Mouse (Mus musculus) thymus, postnatal 36 days (tissue): ENCODE results near the gene Hectd4.
A peak's percentile ranks its signal among the peaks of the same experiment; 100 is the strongest.

Experiments used
- DNase-seq, 2 experiments: peaks; one replicate each; pipeline ENCODE4 v3.0.0; 2022; ENCODE audit warnings: mixed read lengths in 2 of 2

Gene Hectd4

GRCm38 (mm10) chr5:121238208-121238607 lies 18.2 kb downstream of the Hectd4 start:
- no peak for DNase-seq

- no peak for DNase-seq
Measured at GRCm38 (mm10) chr5:121239846-121240245, 19.8 kb downstream of the Hectd4 start.

GRCm38 (mm10) chr5:121241182-121241581 lies 21.2 kb downstream of the Hectd4 start:
- no peak for DNase-seq

GRCm38 (mm10) chr5:121242261-121242660 lies 22.2 kb downstream of the Hectd4 start:
- no peak for DNase-seq

GRCm38 (mm10) chr5:121242701-121243100 lies 22.7 kb downstream of the Hectd4 start:
- DNase-seq, result no peak

- DNase-seq, result no peak
Measured at GRCm38 (mm10) chr5:121243676-121244364, 23.8 kb downstream of the Hectd4 start.

GRCm38 (mm10) chr5:121244365-121244731 lies 24.3 kb downstream of the Hectd4 start:
- DNase-seq, result no peak

- DNase-seq, result no peak
Measured at GRCm38 (mm10) chr5:121245201-121245600, 25.2 kb downstream of the Hectd4 start.

GRCm38 (mm10) chr5:121248766-121249394 lies 28.9 kb downstream of the Hectd4 start:
- no peak for DNase-seq

GRCm38 (mm10) chr5:121249693-121250092 lies 29.7 kb downstream of the Hectd4 start:
- DNase-seq, result no peak

- no peak for DNase-seq
Measured at GRCm38 (mm10) chr5:121251813-121252212, 31.8 kb downstream of the Hectd4 start.

- no peak for DNase-seq
Measured at GRCm38 (mm10) chr5:121253816-121254497, 33.9 kb downstream of the Hectd4 start.

- DNase-seq, result no peak
Measured at GRCm38 (mm10) chr5:121254977-121255376, 35.0 kb downstream of the Hectd4 start.

GRCm38 (mm10) chr5:121261806-121262205 lies 41.8 kb downstream of the Hectd4 start:
- DNase-seq, result no peak

GRCm38 (mm10) chr5:121262415-121262814 lies 42.4 kb downstream of the Hectd4 start:
- no peak for DNase-seq

- DNase-seq, result no peak
Measured at GRCm38 (mm10) chr5:121264593-121264992, 44.6 kb downstream of the Hectd4 start.

- DNase-seq, result peak; percentile 46 to 47
Measured at GRCm38 (mm10) chr5:121266741-121267382, 46.8 kb downstream of the Hectd4 start.

GRCm38 (mm10) chr5:121271046-121271445 lies 51.0 kb downstream of the Hectd4 start:
- DNase-seq, result no peak

GRCm38 (mm10) chr5:121276808-121277207 lies 56.8 kb downstream of the Hectd4 start:
- DNase-seq, result no peak

- DNase-seq, result no peak
Measured at GRCm38 (mm10) chr5:121280456-121280855, 60.4 kb downstream of the Hectd4 start.

- no peak for DNase-seq
Measured at GRCm38 (mm10) chr5:121283051-121283450, 63.0 kb downstream of the Hectd4 start.

- no peak for DNase-seq
Measured at GRCm38 (mm10) chr5:121284816-121285215, 64.8 kb downstream of the Hectd4 start.

- no peak for DNase-seq
Measured at GRCm38 (mm10) chr5:121287213-121287612, 67.2 kb downstream of the Hectd4 start.

GRCm38 (mm10) chr5:121290289-121290688 lies 70.3 kb downstream of the Hectd4 start:
- DNase-seq, result no peak
